Mouse (Mus musculus): ENCODE results near the gene Ccdc80.
A peak's percentile ranks its signal among the peaks of the same experiment; 100 is the strongest.

DNA sequence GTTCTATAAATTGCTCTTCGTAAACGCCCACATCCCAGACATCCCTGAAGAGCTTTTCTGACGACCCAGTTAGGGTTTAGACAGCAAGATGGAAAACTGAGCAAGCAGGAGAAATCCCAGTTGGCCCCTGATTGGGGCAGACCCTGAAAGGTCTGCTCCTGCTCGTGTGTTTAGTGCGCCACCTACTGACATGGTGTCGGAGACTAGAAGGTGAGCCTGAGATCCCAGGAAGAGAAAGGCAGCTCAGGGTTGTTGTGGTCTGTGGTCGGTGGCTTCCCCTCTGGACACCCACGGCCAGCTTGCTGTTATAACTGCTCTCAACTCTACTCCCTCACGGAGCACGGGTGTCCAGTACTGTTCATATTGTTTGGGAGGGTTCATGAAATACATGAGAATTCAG lies 3.2 kb upstream of the Ccdc80 start:
- TF ChIP-seq CHD2 (IDR thresholded peaks at IDR 0.05; ENCODE audit: low read depth, low read length) (no peak), ZC3H11A (IDR thresholded peaks at IDR 0.05; ENCODE audit: borderline replicate concordance, low read depth, low read length) (peak; percentile 68; the same call in 1 of the 2 replicates)

Measured in ES-E14 (cell line).